Mouse (Mus musculus) liver, adult 2 months (tissue): ENCODE measurements around the gene Slc22a15.

ENCODE experiments used
- CTCF ChIP-seq: fragments of 200-500 bp; IDR thresholded peaks from 2 replicates; pipeline ENCODE4 v1.5.1; 2011; ENCODE audit warnings: low read depth, low read length, control low read depth
- POLR2A ChIP-seq: fragments of 200-500 bp; IDR thresholded peaks from 2 replicates; pipeline ENCODE4 v1.6.1; 2011; ENCODE audit warnings: low read length, control low read depth; ENCODE audit not compliant: insufficient read depth; ENCODE audit errors: extremely low read depth

GRCm38 (mm10) chr3:101936369-101936768, 12.1 kb upstream of the Slc22a15 start:
- no peak for TF ChIP-seq POLR2A
- TF ChIP-seq CTCF, result no peak
